ENCODE assay signal across 16 mouse cellular contexts in the genomic region with DNA sequence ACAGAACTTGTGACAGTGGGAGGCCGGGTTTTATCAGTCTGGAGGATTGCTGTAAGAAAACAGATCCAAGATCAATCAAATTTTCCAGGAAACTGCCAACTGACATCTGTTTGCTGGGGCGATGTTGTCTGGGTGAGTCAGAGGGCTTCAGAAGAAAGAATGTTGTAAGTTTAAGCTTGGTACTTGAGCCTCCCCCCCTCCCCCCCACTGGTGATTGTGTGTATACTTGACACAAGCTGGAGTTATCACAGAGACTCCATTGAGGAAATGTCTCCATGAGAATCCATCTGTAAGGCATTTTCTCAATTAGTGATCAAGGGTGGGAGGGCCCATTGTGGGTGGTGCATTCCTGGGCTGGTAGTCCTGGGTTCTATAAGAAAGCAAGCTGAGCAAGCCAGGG.
A peak's percentile ranks its signal among the peaks of the same experiment; 100 is the strongest.
DNase-seq lines count a peak whose midpoint lies in the region; ATAC-seq and TF ChIP-seq lines count a peak whose summit lies in the region.
"Had no signal": no experiment of that assay in that cellular context is flagged by ENCODE, and none has a peak within 500 bp of the region (broad histone marks: within the 10 kb centered on the region; RNA-seq: fewer than 3 reads in every experiment).

No protein-coding gene starts in this region.

- H3K4me2 ChIP-seq in hindbrain, embryonic 11.5 days (replicated peaks; ENCODE audit: low read depth, low read length), result no peak overlapping the region
- no peak overlapping the region for H3K4me2 ChIP-seq in hindbrain, embryonic 13.5 days
- H3K4me2 ChIP-seq in myocyte (ENCODE audit: low read depth), result peak overlapping the region; percentile 42
- no peak overlapping the region for H3K4me2 ChIP-seq in midbrain, embryonic 14.5 days (ENCODE audit: low read length)
- H3K4me2 ChIP-seq: embryonic facial prominence, embryonic 15.5 days; midbrain, embryonic 13.5 days had no signal

- WGBS in hindbrain, embryonic 11.5 days, result 49% methylated on average over 2 of the region's 2 CpGs
- 41% methylated on average over 2 of the region's 2 CpGs for WGBS in hindbrain, embryonic 13.5 days
- 55% methylated on average over 2 of the region's 2 CpGs for WGBS in midbrain, embryonic 14.5 days

- H3K4me1 ChIP-seq in hindbrain, embryonic 11.5 days (replicated peaks; ENCODE audit: control insufficient read depth, insufficient read depth, low read length), result no peaks in the 10 kb centered on the region
- peaks cover 14% of the 10 kb centered on the region for H3K4me1 ChIP-seq in hindbrain, embryonic 13.5 days (replicated peaks)
- peaks cover 52% of the 10 kb centered on the region for H3K4me1 ChIP-seq in G1E (ENCODE audit: insufficient read depth, low read depth, low read length)
- no peaks in the 10 kb centered on the region for H3K4me1 ChIP-seq in midbrain, embryonic 14.5 days (ENCODE audit: control insufficient read depth, insufficient read depth, low read length)

- no peak for TF ChIP-seq POLR2A in myocyte (IDR thresholded peaks at IDR 0.05; ENCODE audit: insufficient read length, low read depth)

- H3ac ChIP-seq in myocyte (ENCODE audit: control insufficient read depth, insufficient read length), result no peak overlapping the region

- no peak overlapping the region for H3K4me3 ChIP-seq in hindbrain, embryonic 11.5 days (ENCODE audit: low read depth, low read length)
- H3K4me3 ChIP-seq in hindbrain, embryonic 13.5 days, result no peak overlapping the region
- H3K4me3 ChIP-seq in G1E (ENCODE audit: low read depth, low read length) (no peak overlapping the region), myocyte (no peak overlapping the region)
- H3K4me3 ChIP-seq in midbrain, embryonic 14.5 days (replicated peaks; ENCODE audit: low read depth, low read length), result no peak overlapping the region
- H3K4me3 ChIP-seq: embryonic facial prominence, embryonic 15.5 days; left cerebral cortex, adult 2 months; midbrain, embryonic 13.5 days had no signal

- H3K9me3 ChIP-seq in hindbrain, embryonic 11.5 days (ENCODE audit: control insufficient read depth, low read length), result no peaks in the 10 kb centered on the region
- H3K9me3 ChIP-seq in hindbrain, embryonic 13.5 days, result no peaks in the 10 kb centered on the region
- H3K9me3 ChIP-seq in G1E (replicated peaks), result no peaks in the 10 kb centered on the region
- H3K9me3 ChIP-seq in midbrain, embryonic 14.5 days (ENCODE audit: control insufficient read depth, low read length), result no peaks in the 10 kb centered on the region
- H3K9me3 ChIP-seq: embryonic facial prominence, embryonic 15.5 days had no signal

- peak; percentile 18 for DNase-seq in hindbrain, embryonic 11.5 days (ENCODE audit: low spot score)
- DNase-seq in G1E (ENCODE audit: low spot score), result peak; percentile 3
- peak; percentile 29 for DNase-seq in embryo, embryonic 11 days
- DNase-seq in spleen, adult 12 weeks (ENCODE audit: low spot score), result no peak
- DNase-seq in midbrain, embryonic 14.5 days, result no peak
- DNase-seq: adrenal gland, adult 8-10 months; cerebellum, adult 9-11 months; kidney, adult 18-20 months; kidney, postnatal 4 days; liver; lung, postnatal 4 days had no signal

- H3K27me3 ChIP-seq in hindbrain, embryonic 11.5 days (ENCODE audit: control insufficient read depth, insufficient read depth, low read length), result no peaks in the 10 kb centered on the region
- no peaks in the 10 kb centered on the region for H3K27me3 ChIP-seq in hindbrain, embryonic 13.5 days
- H3K27me3 ChIP-seq in G1E (ENCODE audit: insufficient read depth, low read length), result no peaks in the 10 kb centered on the region
- no peaks in the 10 kb centered on the region for H3K27me3 ChIP-seq in myocyte (ENCODE audit: control insufficient read depth, insufficient read depth, insufficient read length)
- no peaks in the 10 kb centered on the region for H3K27me3 ChIP-seq in midbrain, embryonic 14.5 days (ENCODE audit: control insufficient read depth, insufficient read depth, low read length)
- H3K27me3 ChIP-seq: embryonic facial prominence, embryonic 15.5 days; midbrain, embryonic 13.5 days had no signal

- no peaks in the 10 kb centered on the region for H3K36me3 ChIP-seq in hindbrain, embryonic 11.5 days (ENCODE audit: control insufficient read depth, insufficient read depth, low read length)
- H3K36me3 ChIP-seq in hindbrain, embryonic 13.5 days, result no peaks in the 10 kb centered on the region
- H3K36me3 ChIP-seq in G1E (replicated peaks) (no peaks in the 10 kb centered on the region), myocyte (ENCODE audit: control insufficient read depth, insufficient read depth) (no peaks in the 10 kb centered on the region)
- H3K36me3 ChIP-seq in midbrain, embryonic 14.5 days (ENCODE audit: control insufficient read depth, insufficient read depth, low read length), result no peaks in the 10 kb centered on the region
- H3K36me3 ChIP-seq: embryonic facial prominence, embryonic 15.5 days; midbrain, embryonic 13.5 days had no signal

- ATAC-seq in hindbrain, embryonic 11.5 days (ENCODE audit: low FRiP score), result no peak
- no peak for ATAC-seq in hindbrain, embryonic 13.5 days (ENCODE audit: low FRiP score)
- ATAC-seq in G1E (ENCODE audit: extremely low read depth, insufficient number of reproducible peaks, low FRiP score, poor library complexity, severe bottlenecking), result peak; percentile 46
- ATAC-seq in midbrain, embryonic 14.5 days (ENCODE audit: low FRiP score, low TSS enrichment), result no peak

- TF ChIP-seq CTCF in G1E (IDR thresholded peaks at IDR 0.05; ENCODE audit: low read depth, low read length), result no peak

- no peak overlapping the region for H3K9ac ChIP-seq in hindbrain, embryonic 11.5 days (ENCODE audit: low read depth, low read length)
- H3K9ac ChIP-seq in hindbrain, embryonic 13.5 days, result no peak overlapping the region
- no peak overlapping the region for H3K9ac ChIP-seq in midbrain, embryonic 14.5 days (replicated peaks; ENCODE audit: low read length)
- H3K9ac ChIP-seq: embryonic facial prominence, embryonic 15.5 days; midbrain, embryonic 13.5 days had no signal

- H3K27ac ChIP-seq in hindbrain, embryonic 11.5 days (ENCODE audit: low read depth, low read length), result no peak overlapping the region
- H3K27ac ChIP-seq in hindbrain, embryonic 13.5 days, result no peak overlapping the region
- H3K27ac ChIP-seq in midbrain, embryonic 14.5 days (replicated peaks; ENCODE audit: low read depth, low read length), result no peak overlapping the region
- H3K27ac ChIP-seq: embryonic facial prominence, embryonic 15.5 days; left cerebral cortex, adult 2 months; midbrain, embryonic 13.5 days had no signal

- no peaks in the 10 kb centered on the region for H3K79me2 ChIP-seq in myocyte (ENCODE audit: control insufficient read depth, insufficient read depth)

TF ChIP-seq in myocyte, 11 proteins besides CTCF, POLR2A, EP300 and RAD21:
- TF ChIP-seq MAX (IDR thresholded peaks at IDR 0.05; ENCODE audit: low read depth) (no peak), POLR2AphosphoS2 (IDR thresholded peaks at IDR 0.05; ENCODE audit: insufficient read length, low read depth) (no peak), MYOG (IDR thresholded peaks at IDR 0.05; ENCODE audit: control insufficient read depth in 1 of 3, insufficient read depth in 1 of 3, insufficient read length in 2 of 3, low read depth in 2 of 3) (no peak), SRF (IDR thresholded peaks at IDR 0.05; ENCODE audit: control insufficient read depth, insufficient read length, low read depth) (no peak), REST (IDR thresholded peaks at IDR 0.05; ENCODE audit: insufficient read depth, insufficient read length) (no peak), TCF3 (IDR thresholded peaks at IDR 0.05; ENCODE audit: insufficient read length, low read depth) (no peak), CEBPB (IDR thresholded peaks at IDR 0.05; ENCODE audit: insufficient read depth, poor library complexity, severe bottlenecking) (no peak), USF1 (IDR thresholded peaks at IDR 0.05; ENCODE audit: low read depth) (no peak), E2F4 (IDR thresholded peaks at IDR 0.05; ENCODE audit: insufficient read depth) (no peak), MYOD1 (IDR thresholded peaks at IDR 0.05; ENCODE audit: control insufficient read depth in 1 of 3, insufficient read length in 2 of 3, low read depth in 2 of 3) (no peak)

Comparison
In these comparisons a context has a peak if more than half of its experiments do, and no peak if none do; other contexts are left out.
1. DNase-seq: peak in hindbrain, embryonic 11.5 days (single experiment), G1E (single experiment) and embryo, embryonic 11 days (single experiment); none in spleen, adult 12 weeks (single experiment) and midbrain, embryonic 14.5 days (single experiment).